ENCODE assay signal across 9 mouse cellular contexts in the genomic region with DNA sequence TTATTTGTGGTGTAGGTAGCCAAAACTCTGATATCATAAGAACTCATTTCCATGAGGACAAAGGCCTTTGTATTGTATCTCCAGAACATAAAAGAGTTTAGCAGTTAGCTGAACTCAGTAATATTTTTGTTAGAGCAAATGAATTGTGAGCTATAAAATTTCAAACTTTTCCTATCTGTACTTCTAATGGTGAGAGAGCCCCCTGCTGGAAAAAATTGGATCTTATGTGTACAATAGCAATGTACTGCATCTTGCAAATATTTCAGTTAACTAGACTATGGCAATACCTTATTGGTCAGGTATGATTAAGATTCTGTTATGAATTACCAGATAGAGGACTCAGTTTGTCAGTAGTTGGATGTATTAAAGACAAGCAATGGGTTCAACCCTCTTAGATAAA. TPM values are rescaled to one million over a fixed set of nuclear protein-coding genes. Genes with fewer than 3 reads are reported as not detected.
A peak's percentile ranks its signal among the peaks of the same experiment; 100 is the strongest.
DNase-seq lines count a peak whose midpoint lies in the region; ATAC-seq and TF ChIP-seq lines count a peak whose summit lies in the region.
"Had no signal": no experiment of that assay in that cellular context is flagged by ENCODE, and none has a peak within 500 bp of the region (broad histone marks: within the 10 kb centered on the region; RNA-seq: fewer than 3 reads in every experiment).

No protein-coding gene starts in this region.

- no peak overlapping the region for H3K9ac ChIP-seq in embryonic facial prominence, embryonic 11.5 days (replicated peaks; ENCODE audit: low read length)
- H3K9ac ChIP-seq in liver, adult 2 months (ENCODE audit: low read depth, low read length) = no peak overlapping the region
- H3K9ac ChIP-seq: heart, embryonic 15.5 days had no signal

- H3K4me1 ChIP-seq in embryonic facial prominence, embryonic 11.5 days (ENCODE audit: control insufficient read depth, insufficient read depth, low read length) = no peaks in the 10 kb centered on the region
- no peaks in the 10 kb centered on the region for H3K4me1 ChIP-seq in embryonic facial prominence, embryonic 10.5 days
- H3K4me1 ChIP-seq in liver, adult 2 months (ENCODE audit: control insufficient read depth, insufficient read depth, low read length) = no peaks in the 10 kb centered on the region
- no peaks in the 10 kb centered on the region for H3K4me1 ChIP-seq in forebrain, embryonic 10.5 days
- H3K4me1 ChIP-seq: heart, embryonic 15.5 days had no signal

- DNase-seq in embryonic facial prominence, embryonic 11.5 days (ENCODE audit: low spot score) = peak; percentile 79
- DNase-seq in embryonic facial prominence, embryonic 10.5 days (ENCODE audit: low spot score) = no peak
- DNase-seq in liver, adult 2 months (ENCODE audit: extremely low read depth, low read depth, low spot score) = peak; percentile 58
- DNase-seq in liver (no peak), MN1 (ENCODE audit: low spot score) (peak; percentile 19)
- DNase-seq in gastrocnemius, postnatal 14 days = peak; percentile 5
- peak; percentile 90 for DNase-seq in lung, postnatal 36 days
- DNase-seq in forebrain, embryonic 10.5 days (ENCODE audit: extremely low spot score, low spot score) = no peak

- no peak for TF ChIP-seq POLR2A in liver, adult 2 months (IDR thresholded peaks at IDR 0.05; ENCODE audit: extremely low read depth, insufficient read depth, low read length)

- intact Hi-C loops in gastrocnemius, postnatal 14 days (cut with DNase I; ENCODE audit: low total_unique reads) = loop anchor here (10.0 kb wide), 1 partner anchor 183 kb away; no protein-coding TSS in a partner anchor

- TF ChIP-seq CTCF in liver, adult 2 months (IDR thresholded peaks at IDR 0.05; ENCODE audit: low read depth, low read length) = peak; percentile 41

- no peaks in the 10 kb centered on the region for H3K9me3 ChIP-seq in embryonic facial prominence, embryonic 11.5 days (replicated peaks; ENCODE audit: control insufficient read depth, low read length)
- H3K9me3 ChIP-seq in embryonic facial prominence, embryonic 10.5 days = no peaks in the 10 kb centered on the region
- no peaks in the 10 kb centered on the region for H3K9me3 ChIP-seq in forebrain, embryonic 10.5 days
- H3K9me3 ChIP-seq: heart, embryonic 15.5 days had no signal

- H3K36me3 ChIP-seq in embryonic facial prominence, embryonic 11.5 days (replicated peaks; ENCODE audit: control insufficient read depth, insufficient read depth, low read depth, low read length) = no peaks in the 10 kb centered on the region
- H3K36me3 ChIP-seq in embryonic facial prominence, embryonic 10.5 days (replicated peaks) = no peaks in the 10 kb centered on the region
- no peaks in the 10 kb centered on the region for H3K36me3 ChIP-seq in liver, adult 2 months (ENCODE audit: control insufficient read depth, insufficient read depth, low read length)
- H3K36me3 ChIP-seq in forebrain, embryonic 10.5 days (replicated peaks) = no peaks in the 10 kb centered on the region
- H3K36me3 ChIP-seq: heart, embryonic 15.5 days had no signal

- H3K27me3 ChIP-seq in embryonic facial prominence, embryonic 11.5 days (ENCODE audit: control insufficient read depth, insufficient read depth, low read length) = no peaks in the 10 kb centered on the region
- no peaks in the 10 kb centered on the region for H3K27me3 ChIP-seq in embryonic facial prominence, embryonic 10.5 days (replicated peaks; ENCODE audit: low read depth, poor library complexity, severe bottlenecking)
- H3K27me3 ChIP-seq in liver, adult 2 months (ENCODE audit: control insufficient read depth, insufficient read depth, low read length) = no peaks in the 10 kb centered on the region
- no peaks in the 10 kb centered on the region for H3K27me3 ChIP-seq in forebrain, embryonic 10.5 days (ENCODE audit: poor library complexity, severe bottlenecking)
- H3K27me3 ChIP-seq: heart, embryonic 15.5 days had no signal

- H3K27ac ChIP-seq in embryonic facial prominence, embryonic 11.5 days (replicated peaks; ENCODE audit: low read depth, low read length) = no peak overlapping the region
- no peak overlapping the region for H3K27ac ChIP-seq in embryonic facial prominence, embryonic 10.5 days (replicated peaks)
- H3K27ac ChIP-seq in liver, adult 2 months (replicated peaks; ENCODE audit: insufficient read depth, low read depth, low read length) = no peak overlapping the region
- no peak overlapping the region for H3K27ac ChIP-seq in forebrain, embryonic 10.5 days
- H3K27ac ChIP-seq: heart, embryonic 15.5 days had no signal

- no peak overlapping the region for H3K4me3 ChIP-seq in embryonic facial prominence, embryonic 11.5 days (ENCODE audit: low read depth, low read length)
- H3K4me3 ChIP-seq in embryonic facial prominence, embryonic 10.5 days = no peak overlapping the region
- no peak overlapping the region for H3K4me3 ChIP-seq in liver, adult 2 months (ENCODE audit: insufficient read depth, low read depth, low read length)
- no peak overlapping the region for H3K4me3 ChIP-seq in forebrain, embryonic 10.5 days
- H3K4me3 ChIP-seq: heart, embryonic 15.5 days had no signal

- no peaks in the 10 kb centered on the region for H3K79me2 ChIP-seq in liver, adult 2 months (ENCODE audit: control insufficient read depth, insufficient read depth, low read length)

- ATAC-seq in embryonic facial prominence, embryonic 11.5 days (replicated peaks; ENCODE audit: insufficient number of reproducible peaks, low FRiP score, low TSS enrichment, low read depth) = no peak

- H3K4me2 ChIP-seq in embryonic facial prominence, embryonic 11.5 days (ENCODE audit: low read depth, low read length) = no peak overlapping the region
- H3K4me2 ChIP-seq: heart, embryonic 15.5 days had no signal

RNA-seq across cellular contexts. Expression of gene Mtpn, which starts 28.1 kb away (rescaled TPM):
- 142 and 147 TPM in 2 replicates for polyA plus RNA-seq in embryonic facial prominence, embryonic 11.5 days (2014; fragmentation: Nextera tagmentation; extraction: Ambion mirVana)
- 150 and 153 TPM in 2 replicates for polyA plus RNA-seq in embryonic facial prominence, embryonic 10.5 days (2016; fragmentation: Nextera tagmentation; extraction: Ambion mirVana)
- total RNA-seq in liver, adult 2 months (2014; rRNA removed) = 61.3 and 62.0 TPM in 2 replicates
- 62.7 and 86.3 TPM in 2 replicates for polyA plus RNA-seq in liver, adult 2 months (2012; rRNA removed)
- total RNA-seq in gastrocnemius, postnatal 14 days (2021) = 10 to 100 TPM; 30.0 to 37.1 TPM
- 153 and 157 TPM in 2 replicates for polyA plus RNA-seq in forebrain, embryonic 10.5 days (2016; fragmentation: Nextera tagmentation; extraction: Ambion mirVana)

Comparison
In these comparisons a context has a peak if more than half of its experiments do, and no peak if none do; other contexts are left out.
1. DNase-seq: peak in embryonic facial prominence, embryonic 11.5 days (single experiment), liver, adult 2 months (single experiment), MN1 (single experiment), gastrocnemius, postnatal 14 days (single experiment) and lung, postnatal 36 days (single experiment); none in embryonic facial prominence, embryonic 10.5 days (single experiment), liver (single experiment) and forebrain, embryonic 10.5 days (single experiment).